Mouse (Mus musculus): ENCODE measurements at regions not wholly inside any gene's neighbourhood (a gene's known extent, or its start where the extent isn't known, plus 50 kb on each side); places are given as distances from the start of the nearest gene placed in this dataset.

- no peaks in the 10 kb centered on the region for H3K27me3 ChIP-seq (ENCODE audit: control insufficient read depth, insufficient read depth, low read length, poor library complexity, severe bottlenecking)
- no peak overlapping the region for H3K4me3 ChIP-seq (ENCODE audit: low read depth, low read length)
- no peak overlapping the region for H3K9ac ChIP-seq (ENCODE audit: low read depth, poor library complexity, severe bottlenecking)
- no peak overlapping the region for H3K27ac ChIP-seq (ENCODE audit: insufficient read depth, low read length)
- no peak for TF ChIP-seq CTCF (IDR thresholded peaks at IDR 0.05; ENCODE audit: low read depth, low read length)
- TF ChIP-seq EP300 (IDR thresholded peaks at IDR 0.05; ENCODE audit: insufficient read depth, low read depth, low read length) = no peak
- no peak for TF ChIP-seq POLR2A (IDR thresholded peaks at IDR 0.05; ENCODE audit: insufficient read depth, low read length)
- no peaks in the 10 kb centered on the region for H3K36me3 ChIP-seq (ENCODE audit: control insufficient read depth, insufficient read depth, low read length, poor library complexity, severe bottlenecking)
- H3K4me1 ChIP-seq (ENCODE audit: control insufficient read depth, insufficient read depth, low read length) = no peaks in the 10 kb centered on the region
- no peaks in the 10 kb centered on the region for H3K9me3 ChIP-seq (replicated peaks; ENCODE audit: control insufficient read depth, insufficient read depth, low read length, poor library complexity, severe bottlenecking)
These were observed 107.9 kb upstream of the Adgrl4 start for GRCm38 (mm10) chr3:151329801-151330200.

DNA sequence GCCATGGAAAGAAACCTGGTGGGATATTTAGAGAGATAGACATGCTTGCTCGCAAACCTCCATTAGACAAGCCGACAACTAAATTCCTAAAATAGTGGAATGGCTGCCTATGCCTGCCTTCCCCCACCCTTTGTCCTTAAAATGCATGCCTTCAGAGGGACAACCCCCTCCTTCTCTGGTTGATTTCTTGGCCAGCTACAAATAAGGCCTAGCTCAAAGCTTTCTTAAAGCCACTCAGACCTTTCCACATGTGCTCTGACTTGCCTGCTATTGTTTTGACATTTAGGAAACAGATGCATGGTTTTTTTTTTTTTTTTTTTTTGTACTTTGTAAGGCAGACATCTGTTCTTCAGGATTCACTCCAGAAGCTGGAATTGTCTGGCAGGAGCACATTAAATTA is 105.8 kb upstream of the Adgrl4 start:
- Histone ChIP-seq H3K9me3 (replicated peaks; ENCODE audit: control insufficient read depth, insufficient read depth, low read length, poor library complexity, severe bottlenecking) (no peaks in the 10 kb centered on the region), H3K27ac (ENCODE audit: insufficient read depth, low read length) (no peak overlapping the region), H3K9ac (ENCODE audit: low read depth, poor library complexity, severe bottlenecking) (no peak overlapping the region), H3K27me3 (ENCODE audit: control insufficient read depth, insufficient read depth, low read length, poor library complexity, severe bottlenecking) (no peaks in the 10 kb centered on the region), H3K4me1 (ENCODE audit: control insufficient read depth, insufficient read depth, low read length) (no peaks in the 10 kb centered on the region), H3K4me3 (ENCODE audit: low read depth, low read length) (no peak overlapping the region), H3K36me3 (ENCODE audit: control insufficient read depth, insufficient read depth, low read length, poor library complexity, severe bottlenecking) (no peaks in the 10 kb centered on the region)
- TF ChIP-seq CTCF (IDR thresholded peaks at IDR 0.05; ENCODE audit: low read depth, low read length) = no peak
- no peak for TF ChIP-seq POLR2A (IDR thresholded peaks at IDR 0.05; ENCODE audit: insufficient read depth, low read length)
- no peak for TF ChIP-seq EP300 (IDR thresholded peaks at IDR 0.05; ENCODE audit: insufficient read depth, low read depth, low read length)

GRCm38 (mm10) chr3:151332317-151332687 is 105.4 kb upstream of the Adgrl4 start:
- H3K9me3 ChIP-seq (replicated peaks; ENCODE audit: control insufficient read depth, insufficient read depth, low read length, poor library complexity, severe bottlenecking) = no peaks in the 10 kb centered on the region
- H3K4me1 ChIP-seq (ENCODE audit: control insufficient read depth, insufficient read depth, low read length) = no peaks in the 10 kb centered on the region
- H3K4me3 ChIP-seq (ENCODE audit: low read depth, low read length) = no peak overlapping the region
- no peaks in the 10 kb centered on the region for H3K27me3 ChIP-seq (ENCODE audit: control insufficient read depth, insufficient read depth, low read length, poor library complexity, severe bottlenecking)
- no peaks in the 10 kb centered on the region for H3K36me3 ChIP-seq (ENCODE audit: control insufficient read depth, insufficient read depth, low read length, poor library complexity, severe bottlenecking)
- TF ChIP-seq EP300 (IDR thresholded peaks at IDR 0.05; ENCODE audit: insufficient read depth, low read depth, low read length) (no peak), POLR2A (IDR thresholded peaks at IDR 0.05; ENCODE audit: insufficient read depth, low read length) (no peak), CTCF (IDR thresholded peaks at IDR 0.05; ENCODE audit: low read depth, low read length) (no peak)
- H3K27ac ChIP-seq (ENCODE audit: insufficient read depth, low read length) = no peak overlapping the region
- no peak overlapping the region for H3K9ac ChIP-seq (ENCODE audit: low read depth, poor library complexity, severe bottlenecking)

GRCm38 (mm10) chr3:151332688-151333452 is 104.8 kb upstream of the Adgrl4 start:
- Histone ChIP-seq H3K4me3 (ENCODE audit: low read depth, low read length) (no peak overlapping the region), H3K27me3 (ENCODE audit: control insufficient read depth, insufficient read depth, low read length, poor library complexity, severe bottlenecking) (no peaks in the 10 kb centered on the region), H3K27ac (ENCODE audit: insufficient read depth, low read length) (no peak overlapping the region), H3K9ac (ENCODE audit: low read depth, poor library complexity, severe bottlenecking) (no peak overlapping the region), H3K36me3 (ENCODE audit: control insufficient read depth, insufficient read depth, low read length, poor library complexity, severe bottlenecking) (no peaks in the 10 kb centered on the region), H3K4me1 (ENCODE audit: control insufficient read depth, insufficient read depth, low read length) (no peaks in the 10 kb centered on the region), H3K9me3 (replicated peaks; ENCODE audit: control insufficient read depth, insufficient read depth, low read length, poor library complexity, severe bottlenecking) (no peaks in the 10 kb centered on the region)
- TF ChIP-seq EP300 (IDR thresholded peaks at IDR 0.05; ENCODE audit: insufficient read depth, low read depth, low read length) (no peak), CTCF (IDR thresholded peaks at IDR 0.05; ENCODE audit: low read depth, low read length) (no peak), POLR2A (IDR thresholded peaks at IDR 0.05; ENCODE audit: insufficient read depth, low read length) (no peak)

DNA sequence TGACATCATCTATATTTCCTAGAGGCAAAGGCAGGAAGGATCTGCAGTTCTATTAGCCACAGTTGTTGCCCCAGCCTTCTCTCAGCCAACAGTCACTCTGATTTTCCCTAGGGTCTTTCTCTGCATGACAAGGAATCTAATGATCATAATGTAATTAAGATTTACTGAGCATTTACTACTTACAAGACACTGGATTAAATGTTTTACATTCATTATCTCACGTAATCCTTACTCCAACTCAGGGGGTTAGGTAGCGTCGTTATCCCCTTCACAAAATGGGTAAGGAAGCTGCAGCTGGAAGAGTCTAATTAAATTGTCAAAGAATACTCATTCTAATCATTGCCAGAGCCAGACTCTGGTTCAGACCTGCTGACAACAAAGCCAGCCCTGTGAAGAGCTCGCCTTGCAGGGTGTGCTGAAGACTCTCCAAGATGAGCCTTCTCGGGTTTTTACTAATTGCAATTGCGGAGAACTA is 103.8 kb upstream of the Adgrl4 start:
- H3K9me3 ChIP-seq (replicated peaks; ENCODE audit: control insufficient read depth, insufficient read depth, low read length, poor library complexity, severe bottlenecking) = no peaks in the 10 kb centered on the region
- no peaks in the 10 kb centered on the region for H3K36me3 ChIP-seq (ENCODE audit: control insufficient read depth, insufficient read depth, low read length, poor library complexity, severe bottlenecking)
- no peak overlapping the region for H3K27ac ChIP-seq (ENCODE audit: insufficient read depth, low read length)
- H3K4me1 ChIP-seq (ENCODE audit: control insufficient read depth, insufficient read depth, low read length) = no peaks in the 10 kb centered on the region
- no peak for TF ChIP-seq EP300 (IDR thresholded peaks at IDR 0.05; ENCODE audit: insufficient read depth, low read depth, low read length)
- TF ChIP-seq POLR2A (IDR thresholded peaks at IDR 0.05; ENCODE audit: insufficient read depth, low read length) = no peak
- TF ChIP-seq CTCF (IDR thresholded peaks at IDR 0.05; ENCODE audit: low read depth, low read length) = no peak
- no peaks in the 10 kb centered on the region for H3K27me3 ChIP-seq (ENCODE audit: control insufficient read depth, insufficient read depth, low read length, poor library complexity, severe bottlenecking)
- H3K4me3 ChIP-seq (ENCODE audit: low read depth, low read length) = no peak overlapping the region
- no peak overlapping the region for H3K9ac ChIP-seq (ENCODE audit: low read depth, poor library complexity, severe bottlenecking)

GRCm38 (mm10) chr3:151351481-151352090 is 86.1 kb upstream of the Adgrl4 start:
- Histone ChIP-seq H3K4me3 (ENCODE audit: low read depth, low read length) (no peak overlapping the region), H3K27me3 (ENCODE audit: control insufficient read depth, insufficient read depth, low read length, poor library complexity, severe bottlenecking) (no peaks in the 10 kb centered on the region), H3K36me3 (ENCODE audit: control insufficient read depth, insufficient read depth, low read length, poor library complexity, severe bottlenecking) (no peaks in the 10 kb centered on the region), H3K4me1 (ENCODE audit: control insufficient read depth, insufficient read depth, low read length) (no peaks in the 10 kb centered on the region), H3K9me3 (replicated peaks; ENCODE audit: control insufficient read depth, insufficient read depth, low read length, poor library complexity, severe bottlenecking) (no peaks in the 10 kb centered on the region), H3K9ac (ENCODE audit: low read depth, poor library complexity, severe bottlenecking) (no peak overlapping the region), H3K27ac (ENCODE audit: insufficient read depth, low read length) (no peak overlapping the region)
- TF ChIP-seq POLR2A (IDR thresholded peaks at IDR 0.05; ENCODE audit: insufficient read depth, low read length) (no peak), EP300 (IDR thresholded peaks at IDR 0.05; ENCODE audit: insufficient read depth, low read depth, low read length) (no peak), CTCF (IDR thresholded peaks at IDR 0.05; ENCODE audit: low read depth, low read length) (no peak)
